Mouse (Mus musculus): ENCODE measurements around the gene Umod.

The Umod gene

DNA sequence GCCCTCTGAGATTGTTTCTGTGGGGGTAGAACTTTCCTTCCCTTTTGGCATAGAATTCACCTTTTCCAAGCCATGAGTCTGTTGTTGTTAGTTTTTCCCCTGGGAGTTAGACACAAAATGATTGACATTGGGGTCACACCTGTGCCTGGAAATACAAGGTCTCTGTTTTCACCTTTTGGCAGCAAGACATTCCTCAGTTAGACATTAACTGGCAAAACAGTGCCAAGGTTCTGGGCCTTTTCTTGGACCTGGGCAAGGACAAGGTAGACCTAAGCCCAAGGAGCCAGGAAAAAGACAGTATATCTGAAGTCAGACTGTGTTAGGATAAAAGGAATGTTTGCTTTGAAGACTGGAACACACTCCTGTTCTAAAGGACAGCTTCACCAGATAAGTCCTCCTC lies at the start of gene Umod:
Gene Umod, minus strand, starts transcription at position 27 of the 400 bp plus-strand sequence.
- no peak for DNase-seq (ENCODE audit: extremely low read depth, insufficient read length, low spot score)

DNA sequence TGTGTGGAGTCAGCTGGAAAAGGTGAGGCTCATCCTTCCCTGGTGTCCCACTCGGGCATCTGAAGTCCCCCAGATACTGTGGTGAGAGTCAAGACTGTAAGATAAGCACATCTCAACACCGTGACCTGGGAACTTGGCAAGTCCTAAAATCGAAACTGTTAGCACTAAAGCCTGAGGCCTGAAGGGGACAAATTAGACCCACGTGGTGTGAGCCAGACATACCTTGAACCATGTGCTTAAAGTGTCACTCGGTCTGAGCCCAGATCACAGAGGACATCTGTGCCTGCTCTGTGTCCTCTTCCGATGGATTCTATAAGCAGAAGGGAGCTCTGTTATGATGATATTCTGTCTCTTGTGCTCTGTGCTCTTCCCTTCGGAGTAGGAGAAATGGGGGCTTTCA lies 49.5 kb upstream of the Umod start:
- no peak for DNase-seq (ENCODE audit: extremely low read depth, insufficient read length, low spot score)

- DNase-seq (ENCODE audit: extremely low read depth, insufficient read length, low spot score) = no peak
These were observed 48.5 kb upstream of the Umod start for GRCm38 (mm10) chr7:119527548-119527947.

GRCm38 (mm10) chr7:119527135-119527534 lies 48.1 kb upstream of the Umod start:
- no peak for DNase-seq (ENCODE audit: extremely low read depth, insufficient read length, low spot score)

- DNase-seq (ENCODE audit: extremely low read depth, insufficient read length, low spot score) = no peak
These were observed 47.4 kb upstream of the Umod start for GRCm38 (mm10) chr7:119526486-119526885.

DNA sequence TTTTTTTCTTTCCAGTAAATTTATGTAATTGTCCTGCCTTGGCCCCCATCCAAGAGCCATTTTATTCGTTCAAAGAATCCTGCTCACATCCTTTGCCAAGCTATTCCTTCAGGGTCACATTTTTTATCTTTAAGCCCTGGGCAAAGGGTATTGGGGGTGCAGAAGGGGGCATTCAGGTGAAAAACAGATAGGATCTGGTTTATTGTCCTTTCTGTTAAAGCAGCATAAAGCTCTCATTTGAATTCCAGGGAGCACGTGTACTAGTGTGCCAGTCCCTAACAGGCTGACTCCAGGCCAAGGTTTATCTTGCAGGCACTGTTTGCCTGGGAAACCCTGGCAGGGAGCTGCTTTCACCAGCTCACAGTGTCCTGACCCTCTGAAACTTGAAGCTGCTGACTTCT lies 46.8 kb upstream of the Umod start:
- DNase-seq (ENCODE audit: extremely low read depth, insufficient read length, low spot score) = no peak

- DNase-seq (ENCODE audit: extremely low read depth, insufficient read length, low spot score) = no peak
These were observed 44.3 kb upstream of the Umod start, which contains the start of gene Pdilt for GRCm38 (mm10) chr7:119523389-119523788. Gene Pdilt (minus strand): TSS chr7:119523489.

DNA sequence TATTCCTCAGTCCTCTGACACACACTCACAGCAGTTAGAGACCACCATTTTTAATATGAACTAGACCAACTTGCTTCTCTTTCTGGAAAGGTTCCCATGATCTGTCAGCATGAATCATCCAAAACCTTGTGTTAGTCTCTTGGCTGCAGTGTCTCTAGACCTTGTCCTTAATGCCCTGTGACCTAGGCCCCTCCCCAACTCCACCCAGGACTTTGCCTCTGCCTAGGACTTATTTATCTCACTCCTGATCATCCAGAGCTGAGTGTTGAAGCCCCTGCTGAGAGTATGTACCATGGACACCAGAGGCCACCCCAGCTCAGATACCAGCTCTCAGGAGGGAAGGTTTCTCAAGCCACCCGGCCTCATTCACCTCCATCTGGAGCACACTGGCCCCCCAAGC lies 43.3 kb upstream of the Umod start:
- no peak for DNase-seq (ENCODE audit: extremely low read depth, insufficient read length, low spot score)

GRCm38 (mm10) chr7:119521816-119522215 lies 42.7 kb upstream of the Umod start:
- DNase-seq (ENCODE audit: extremely low read depth, insufficient read length, low spot score) = no peak

GRCm38 (mm10) chr7:119519654-119520053 lies 40.6 kb upstream of the Umod start:
- DNase-seq (ENCODE audit: extremely low read depth, insufficient read length, low spot score) = no peak

DNA sequence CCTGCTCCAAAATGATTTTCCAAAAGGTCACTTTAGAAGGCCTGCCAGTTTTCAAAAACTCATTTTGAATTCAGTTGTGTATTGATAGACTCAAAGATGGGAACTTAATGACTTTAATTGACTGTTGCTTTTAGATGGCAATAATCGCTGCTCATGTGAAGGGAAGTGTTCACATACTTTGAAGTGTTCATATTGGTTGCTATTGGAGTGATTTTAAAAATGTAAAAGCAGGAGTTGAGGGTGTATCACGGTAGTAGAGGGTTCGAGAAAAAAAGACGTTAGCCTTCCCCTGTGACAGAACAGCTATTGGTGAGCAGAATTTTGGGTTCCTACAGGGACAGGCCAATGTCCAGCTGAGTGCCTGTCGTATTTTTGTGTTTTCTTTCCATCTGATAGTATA lies 40.1 kb upstream of the Umod start, which contains the start of gene Acsm5:
Gene Acsm5, plus strand, starts transcription at position 301 of the 400 bp plus-strand sequence.
- DNase-seq (ENCODE audit: extremely low read depth, insufficient read length, low spot score) = no peak

DNA sequence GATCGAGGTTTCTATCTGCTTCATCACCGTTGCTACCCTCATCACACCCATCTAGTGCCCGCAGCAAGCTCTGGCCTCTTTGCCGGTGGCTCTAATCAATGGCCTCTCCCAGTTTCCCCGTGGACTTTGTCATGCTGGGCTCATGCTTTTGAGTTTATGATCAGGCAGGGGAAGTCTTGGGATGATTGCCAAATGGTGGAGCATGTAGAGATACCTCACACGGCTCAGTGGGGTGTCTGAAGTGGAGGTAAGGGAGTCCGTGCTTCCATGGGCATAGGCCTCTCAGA lies 37.1 kb upstream of the Umod start:
- no peak for DNase-seq (ENCODE audit: extremely low read depth, insufficient read length, low spot score)

DNA sequence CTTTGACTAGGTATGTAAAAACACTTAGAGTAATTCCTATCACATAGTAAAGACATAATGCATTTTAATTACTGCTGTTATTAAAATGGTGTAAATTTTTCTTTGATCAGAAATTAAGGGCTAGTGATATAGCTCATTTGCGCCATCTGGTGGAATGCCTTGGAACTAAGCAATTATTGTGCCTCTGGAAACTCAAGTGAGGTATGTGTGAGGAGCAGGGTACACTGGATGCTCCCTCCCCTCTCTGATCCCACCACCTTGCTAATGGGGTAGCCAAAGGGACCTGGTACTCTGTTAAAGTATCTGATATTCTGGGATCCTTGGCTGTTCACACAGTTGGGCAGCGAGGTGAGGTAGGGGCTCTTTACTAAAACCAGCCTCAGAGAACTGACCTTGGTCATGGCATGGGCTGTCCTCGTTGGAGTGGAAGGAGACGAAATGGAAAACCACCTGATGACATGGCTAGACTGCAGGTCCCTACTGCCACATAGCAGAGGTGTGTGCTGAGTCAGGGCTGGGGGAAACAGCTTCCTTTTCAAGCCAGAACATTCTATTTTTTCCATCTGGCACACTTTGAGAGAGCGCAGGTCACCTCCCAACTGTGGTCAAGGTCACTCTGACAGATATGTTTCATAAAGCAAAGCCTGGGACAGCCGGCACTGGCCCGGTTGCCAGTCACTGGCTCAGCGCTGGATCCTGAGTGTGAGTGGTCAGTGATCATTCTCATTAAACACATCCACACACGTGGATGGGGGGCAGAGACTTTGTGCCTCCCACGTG lies 36.6 kb upstream of the Umod start:
- no peak for DNase-seq (ENCODE audit: extremely low read depth, insufficient read length, low spot score)

- no peak for DNase-seq (ENCODE audit: extremely low read depth, insufficient read length, low spot score)
These were observed 34.0 kb upstream of the Umod start for GRCm38 (mm10) chr7:119513056-119513455.

DNA sequence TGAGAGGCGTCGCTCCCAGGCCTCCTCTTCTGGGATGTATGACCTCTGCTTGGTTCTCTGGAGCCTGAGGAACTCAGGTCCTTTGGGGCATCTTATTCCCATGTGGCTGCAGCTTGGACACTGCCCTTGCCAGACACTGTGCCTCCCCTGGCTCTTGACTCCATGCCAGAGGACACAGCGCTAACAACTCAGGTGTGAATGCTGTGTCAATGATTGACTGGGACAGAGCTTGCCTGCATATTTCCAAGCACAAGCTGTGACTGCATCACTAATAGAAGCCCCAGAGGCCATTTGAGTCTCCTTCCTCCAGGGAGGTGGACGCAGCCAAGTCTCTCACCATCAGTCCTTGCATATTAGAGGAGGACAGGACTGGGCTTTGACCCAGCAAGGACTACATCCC lies 32.1 kb upstream of the Umod start:
- DNase-seq (ENCODE audit: extremely low read depth, insufficient read length, low spot score) = no peak

DNA sequence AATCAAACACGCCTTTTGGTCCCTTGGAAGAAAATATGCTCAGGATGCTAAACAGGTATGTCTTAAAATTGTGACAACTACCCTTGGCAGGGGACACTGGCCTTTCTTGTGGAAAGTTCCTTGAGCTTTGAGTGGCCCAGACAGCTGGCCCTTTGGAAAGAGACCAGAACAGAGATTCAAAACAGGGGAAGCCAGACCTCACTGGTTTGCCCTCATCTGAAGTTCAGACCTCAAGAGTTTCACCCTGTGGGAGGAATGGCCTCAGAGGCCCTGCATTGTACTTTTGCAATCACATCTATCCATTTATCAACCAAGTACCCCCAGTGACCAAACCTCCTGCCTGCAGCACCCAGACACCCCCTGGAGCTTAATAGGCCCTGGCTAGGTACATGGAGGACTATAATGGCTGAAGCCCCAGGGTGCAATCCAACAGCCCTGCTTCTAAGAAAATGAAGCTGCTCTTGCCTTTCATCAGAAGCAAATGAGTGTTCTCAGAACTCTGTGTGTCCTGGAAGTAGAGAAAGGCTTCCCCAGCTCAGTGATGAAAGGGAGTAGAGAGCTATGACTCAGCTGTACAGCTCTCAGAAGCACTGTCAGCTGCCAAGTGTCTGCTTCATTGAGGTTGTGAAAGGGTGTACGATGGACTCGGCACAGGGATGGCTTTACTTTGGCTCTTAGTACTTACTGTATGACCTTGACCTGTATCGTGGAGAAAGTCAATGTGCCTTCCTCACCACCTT lies 11.1 kb upstream of the Umod start:
- no peak for DNase-seq (ENCODE audit: extremely low read depth, insufficient read length, low spot score)

- DNase-seq (ENCODE audit: extremely low read depth, insufficient read length, low spot score) = no peak
These were observed 7.6 kb upstream of the Umod start for GRCm38 (mm10) chr7:119486683-119487082.

GRCm38 (mm10) chr7:119484154-119484553 lies 5.1 kb upstream of the Umod start:
- DNase-seq (ENCODE audit: extremely low read depth, insufficient read length, low spot score) = no peak

DNA sequence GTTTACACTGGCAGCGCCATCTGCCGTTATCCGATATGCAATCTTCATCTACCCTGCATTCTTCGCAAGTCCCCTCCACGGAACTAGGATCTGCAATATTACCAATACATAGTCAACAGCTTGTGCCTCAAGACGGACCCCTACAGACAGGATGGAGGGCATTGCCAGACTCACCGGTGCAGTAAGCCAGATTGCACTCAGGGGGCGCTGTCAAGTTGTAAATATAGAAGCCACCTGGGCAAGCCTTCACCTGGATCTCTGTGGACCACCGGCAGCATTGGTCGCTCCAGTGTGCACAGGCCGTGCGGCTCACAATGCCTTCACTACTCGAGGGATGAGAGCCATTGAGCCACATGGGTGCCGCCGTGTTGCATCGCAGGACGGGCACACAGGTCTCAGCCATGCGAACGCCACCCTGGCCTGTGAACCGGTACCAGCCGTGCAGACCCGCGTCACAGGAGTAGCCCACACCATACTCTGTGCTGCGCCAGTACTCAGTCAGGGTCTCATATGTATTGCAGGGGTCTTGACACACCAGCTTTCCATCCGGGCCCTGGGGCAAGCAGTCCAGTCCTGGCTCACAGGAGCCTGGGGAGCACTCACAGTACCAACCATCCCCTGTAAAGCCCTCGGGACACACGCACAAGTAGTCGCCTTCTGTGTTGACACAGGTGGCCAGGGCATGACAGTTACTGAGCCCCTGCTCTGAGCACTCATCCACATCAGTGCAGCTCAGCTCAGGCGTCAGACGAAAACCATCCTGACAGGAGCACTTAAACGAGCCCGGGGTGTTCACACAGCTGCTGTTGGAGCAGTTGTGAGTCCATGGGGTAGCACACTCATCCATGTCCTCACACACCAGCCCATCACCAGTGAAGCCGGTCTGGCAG lies 2.3 kb downstream of the Umod start:
- peak; percentile 7 for DNase-seq (ENCODE audit: extremely low read depth, insufficient read length, low spot score)

DNA sequence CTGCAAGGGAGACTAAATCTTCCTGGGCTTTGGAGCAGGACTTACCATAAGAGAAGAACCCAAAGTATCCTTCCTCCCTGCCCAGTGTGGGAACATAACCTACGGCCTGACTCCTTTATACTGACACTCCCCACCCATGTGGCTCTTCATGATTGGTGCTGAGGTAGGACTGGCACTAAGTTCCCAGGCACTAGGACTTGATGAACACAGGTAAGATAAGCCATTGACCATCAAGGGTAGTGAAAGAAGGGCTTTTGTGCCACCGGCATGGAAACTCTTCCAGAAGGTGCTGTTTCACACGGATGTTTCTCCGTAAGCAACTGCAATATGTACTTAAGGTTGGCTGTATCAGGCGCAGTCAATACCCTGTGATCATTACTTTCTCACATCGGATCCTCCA lies 19.9 kb downstream of the Umod start, which contains the start of gene Gp2:
Gene Gp2, minus strand, starts transcription at position 101 of the 400 bp plus-strand sequence.
- no peak for DNase-seq (ENCODE audit: extremely low read depth, insufficient read length, low spot score)

GRCm38 (mm10) chr7:119454192-119454591 lies 24.9 kb downstream of the Umod start:
- no peak for DNase-seq (ENCODE audit: extremely low read depth, insufficient read length, low spot score)

Data from 3134 (cell line).